Comparison of ENCODE assay signal across 30 mouse cellular contexts in genomic region chr1:150984092-150984503, GRCm38 (mm10). TPM values are rescaled to one million over a fixed set of nuclear protein-coding genes. Genes with fewer than 3 reads are reported as not detected.
A peak's percentile ranks its signal among the peaks of the same experiment; 100 is the strongest.
DNase-seq lines count a peak whose midpoint lies in the region; ATAC-seq and TF ChIP-seq lines count a peak whose summit lies in the region.
"Had no signal": no experiment of that assay in that cellular context is flagged by ENCODE, and none has a peak within 500 bp of the region (broad histone marks: within the 10 kb centered on the region; RNA-seq: fewer than 3 reads in every experiment).

No protein-coding gene starts in this region.

- H3K4me1 ChIP-seq in heart, embryonic 13.5 days, result peaks cover 79% of the 10 kb centered on the region
- no peaks in the 10 kb centered on the region for H3K4me1 ChIP-seq in lung, postnatal 0 days (ENCODE audit: insufficient read depth, low read depth, low read length)
- peaks cover 51% of the 10 kb centered on the region for H3K4me1 ChIP-seq in heart, postnatal 0 days (ENCODE audit: control insufficient read depth, insufficient read depth)
- H3K4me1 ChIP-seq: neural tube, embryonic 15.5 days had no signal

- H3K4me2 ChIP-seq in heart, embryonic 13.5 days, result peak overlapping the region; percentile 55
- no peak overlapping the region for H3K4me2 ChIP-seq in lung, postnatal 0 days (replicated peaks; ENCODE audit: low read depth, low read length)
- H3K4me2 ChIP-seq in heart, postnatal 0 days (ENCODE audit: low read depth, low read length), result peak overlapping the region; percentile 39
- H3K4me2 ChIP-seq: hindbrain, embryonic 14.5 days; neural tube, embryonic 15.5 days had no signal

- H3K9ac ChIP-seq in heart, embryonic 13.5 days, result 0 out of 2 replicates have a peak overlapping the region, but pooled peaks have one; percentile 5
- no peak overlapping the region for H3K9ac ChIP-seq in lung, postnatal 0 days (replicated peaks; ENCODE audit: low read depth)
- no peak overlapping the region for H3K9ac ChIP-seq in heart, postnatal 0 days (replicated peaks; ENCODE audit: low read depth, low read length)
- H3K9ac ChIP-seq: hindbrain, embryonic 14.5 days; liver, embryonic 14.5 days; neural tube, embryonic 15.5 days had no signal

- peak overlapping the region; percentile 84 for H3K27ac ChIP-seq in heart, embryonic 13.5 days (replicated peaks)
- no peak overlapping the region for H3K27ac ChIP-seq in lung, postnatal 0 days (ENCODE audit: low read length)
- H3K27ac ChIP-seq in heart, postnatal 0 days (ENCODE audit: low read depth), result peak overlapping the region; percentile 75
- H3K27ac ChIP-seq: gastrocnemius, adult 2 months; hindbrain, embryonic 14.5 days; liver, embryonic 14.5 days; macrophage; neural tube, embryonic 15.5 days had no signal

- H3K27me3 ChIP-seq in heart, embryonic 13.5 days (replicated peaks), result no peaks in the 10 kb centered on the region
- H3K27me3 ChIP-seq in lung, postnatal 0 days (replicated peaks; ENCODE audit: insufficient read depth, low read length), result no peaks in the 10 kb centered on the region
- H3K27me3 ChIP-seq in heart, postnatal 0 days (ENCODE audit: control insufficient read depth, insufficient read depth, low read length), result no peaks in the 10 kb centered on the region
- H3K27me3 ChIP-seq: CH12.LX; neural tube, embryonic 15.5 days had no signal

- intact Hi-C loops in heart, postnatal 14 days (cut with DNase I), result no loop called here

- 18% methylated on average over 6 of the region's 6 CpGs for WGBS in heart, embryonic 13.5 days
- 46% methylated on average over 6 of the region's 6 CpGs for WGBS in lung, postnatal 0 days
- WGBS in heart, postnatal 0 days, result 30% methylated on average over 6 of the region's 6 CpGs

- no peak for TF ChIP-seq CTCF in lung, postnatal 0 days (IDR thresholded peaks at IDR 0.05)
- TF ChIP-seq CTCF in heart, postnatal 0 days (IDR thresholded peaks at IDR 0.05; ENCODE audit: low read depth), result no peak

- no peaks in the 10 kb centered on the region for H3K9me3 ChIP-seq in heart, embryonic 13.5 days
- no peaks in the 10 kb centered on the region for H3K9me3 ChIP-seq in lung, postnatal 0 days (ENCODE audit: low read length)
- H3K9me3 ChIP-seq in heart, postnatal 0 days (replicated peaks; ENCODE audit: control insufficient read depth, low read length), result no peaks in the 10 kb centered on the region
- H3K9me3 ChIP-seq: neural tube, embryonic 15.5 days had no signal

- 0 out of 2 replicates have a peak overlapping the region, but pooled peaks have one; percentile 9 for H3K4me3 ChIP-seq in heart, embryonic 13.5 days
- no peak overlapping the region for H3K4me3 ChIP-seq in lung, postnatal 0 days (ENCODE audit: low read depth, low read length)
- no peak overlapping the region for H3K4me3 ChIP-seq in heart, postnatal 0 days (ENCODE audit: low read depth, low read length)
- H3K4me3 ChIP-seq: erythroblast, embryonic 14.5 days; gastrocnemius, adult 2 months; neural tube, embryonic 15.5 days had no signal

- DNase-seq in heart, adult 11 months, result peak; percentile 76
- DNase-seq in heart, adult 9 months (ENCODE audit: low spot score in 2 of 2), result no peak
- no peak for DNase-seq in heart, postnatal 14 days
- no peak for DNase-seq in lung, postnatal 0 days (ENCODE audit: low spot score)
- DNase-seq in lung, adult 18-20 months, result no peak
- DNase-seq in heart, postnatal 0 days (ENCODE audit: low spot score), result peak; percentile 54
- DNase-seq in spleen, postnatal 36 days (ENCODE audit: low spot score in 2 of 2), result no peak
- DNase-seq: adrenal gland, adult 2 months; cerebellum, adult 2 months; cerebellum, postnatal 14 days; gastrocnemius, adult 2 months; gastrocnemius, postnatal 36 days; kidney, adult 9 months; kidney, postnatal 10 days; liver; midbrain, embryonic 14.5 days; retina, postnatal 1 day; right cerebral cortex, postnatal 14 days; thymus, adult 2 months; thymus, postnatal 36 days had no signal

- H3K36me3 ChIP-seq in heart, embryonic 13.5 days, result no peaks in the 10 kb centered on the region
- H3K36me3 ChIP-seq in lung, postnatal 0 days (ENCODE audit: insufficient read depth, low read length), result no peaks in the 10 kb centered on the region
- H3K36me3 ChIP-seq in heart, postnatal 0 days (replicated peaks; ENCODE audit: control insufficient read depth, insufficient read depth, low read length), result 0 out of 2 replicates have a peak, but pooled peaks cover 5% of the 10 kb centered on the region
- H3K36me3 ChIP-seq: neural tube, embryonic 15.5 days had no signal

- no peak; the same call in 1 of the 2 replicates for ATAC-seq in heart, embryonic 13.5 days (ENCODE audit: extremely low read depth, insufficient number of reproducible peaks, low FRiP score, low TSS enrichment)
- ATAC-seq in lung, postnatal 0 days, result peak; percentile 68
- ATAC-seq in heart, postnatal 0 days (ENCODE audit: insufficient read depth, low read depth), result peak; percentile 76
- ATAC-seq: activated CD4-positive, CD25-positive, alpha-beta regulatory T cell, adult 4 months; forebrain, embryonic 16.5 days; intestine, postnatal 0 days had no signal

- TF ChIP-seq EP300 in lung, postnatal 0 days (IDR thresholded peaks at IDR 0.05), result peak; percentile 54
- TF ChIP-seq EP300 in heart, postnatal 0 days (IDR thresholded peaks at IDR 0.05; ENCODE audit: low read depth), result no peak

RNA-seq across cellular contexts. Expression of gene Hmcn1, which starts 9.1 kb away (rescaled TPM):
- polyA plus RNA-seq in heart, embryonic 13.5 days (2015; fragmentation: Nextera tagmentation; extraction: Ambion mirVana), result 18.7 and 19.0 TPM in 2 replicates
- total RNA-seq in heart, postnatal 14 days (2021), result 10 to 100 TPM; 24.6 to 25.6 TPM
- polyA plus RNA-seq in lung, postnatal 0 days (2015; fragmentation: Nextera tagmentation; extraction: Ambion mirVana), result 24.7 and 26.7 TPM in 2 replicates
- 51.0 and 59.2 TPM in 2 replicates for total RNA-seq in heart, postnatal 0 days (2014; rRNA removed; ENCODE audit: low replicate concordance)
- polyA plus RNA-seq in heart, postnatal 0 days (2015; fragmentation: Nextera tagmentation; extraction: Ambion mirVana), result 18.3 and 18.9 TPM in 2 replicates
- polyA plus RNA-seq: activated CD4-positive, CD25-positive, alpha-beta regulatory T cell, adult 4 months; erythroblast, embryonic 14.5 days; macrophage had no signal

Comparison
In these comparisons a context has a peak if more than half of its experiments do, and no peak if none do; other contexts are left out.
1. DNase-seq: peak in heart, adult 11 months (single experiment) and heart, postnatal 0 days (single experiment); none in heart, adult 9 months (0 of 2), heart, postnatal 14 days (0 of 2), lung, postnatal 0 days (single experiment), lung, adult 18-20 months (0 of 2) and spleen, postnatal 36 days (0 of 2).